Mouse (Mus musculus) lung, postnatal 0 days (tissue): ENCODE data around the gene Grcc10.

Experiments used
- CTCF ChIP-seq: IDR thresholded peaks from 2 replicates; pipeline ENCODE4 v1.5.1; 2016; ENCODE audit warnings: antibody characterized with exemption, mild to moderate bottlenecking
- EP300 ChIP-seq: IDR thresholded peaks from 2 replicates; pipeline ENCODE4 v1.6.1; 2016; ENCODE audit warnings: antibody characterized with exemption, mild to moderate bottlenecking, control low read depth

DNA sequence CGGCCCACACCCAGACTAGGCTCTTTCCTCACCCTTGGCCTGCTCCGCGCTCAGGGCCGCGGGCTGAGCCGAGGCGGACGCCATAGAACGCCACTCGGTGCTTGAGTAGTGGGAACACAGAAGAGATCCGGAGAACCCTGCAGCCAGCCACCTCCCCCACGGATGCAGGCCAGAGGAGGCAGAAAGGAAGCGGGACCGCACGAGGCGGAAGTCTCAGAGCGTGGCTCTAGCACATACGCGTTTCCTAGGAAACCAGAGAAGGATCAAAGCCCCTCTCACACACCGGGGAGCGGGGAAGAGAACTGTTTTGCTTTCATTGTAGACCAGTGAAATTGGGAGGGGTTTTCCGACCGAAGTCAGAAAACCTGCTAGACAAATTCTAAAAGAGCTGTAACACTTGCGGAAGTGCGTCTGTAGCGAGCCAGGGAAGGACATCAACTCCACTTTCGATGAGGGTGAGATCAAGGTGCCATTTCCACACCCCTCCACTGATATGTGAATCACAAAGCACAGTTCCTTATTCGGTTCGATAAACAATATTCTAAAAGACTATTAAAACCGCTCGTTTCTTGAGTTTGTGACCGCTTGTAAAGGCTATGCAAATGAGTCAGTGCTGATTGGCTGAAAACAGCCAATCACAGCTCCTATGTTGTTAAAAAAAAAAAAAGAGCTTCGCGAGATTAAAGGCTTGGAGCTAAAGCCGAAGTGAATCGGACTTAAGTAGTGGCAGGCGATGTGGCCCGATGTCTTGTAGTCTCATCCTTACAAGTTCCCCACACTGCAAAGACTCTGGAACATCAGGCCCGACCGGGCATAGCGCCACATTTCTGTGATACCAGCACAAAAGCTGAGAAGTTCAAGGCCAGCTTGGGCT is at the start of gene Grcc10:
- TF ChIP-seq CTCF = no peak
- no peak; the same call in none of the 2 replicates for TF ChIP-seq EP300
